Mouse (Mus musculus) erythroblast, adult 5-6 weeks (primary cell): Measurements from ENCODE around the gene Pla2g15. TPM values are rescaled to one million over a fixed set of nuclear protein-coding genes. Genes with fewer than 3 reads are reported as not detected.

Source experiments
- ATAC-seq: replicated peaks from 2 replicates; pipeline ENCODE4 v1.8.0; 2016; ENCODE audit warnings: moderate number of reproducible peaks, mild to moderate bottlenecking, moderate TSS enrichment, inconsistent platforms; ENCODE audit not compliant: poor library complexity, low FRiP score, severe bottlenecking
- total RNA-seq, 2 experiments: library from RNA; stranded (forward) in 1 of 2; stranded (reverse) in 1 of 2; fragments of 150-400 nt in 1 of 2; fragments of 200-764, 138-1000 nt in 1 of 2; gene quantifications; 2 replicates each; pipeline versions ENCODE4 v1.2.3 to v1.2.4; 2015 to 2017; ENCODE audit warnings: low replicate concordance in 2 of 2

Gene Pla2g15
- total RNA-seq, 2 experiments from 2014 or later, result 5.4 to 6.3 TPM

DNA sequence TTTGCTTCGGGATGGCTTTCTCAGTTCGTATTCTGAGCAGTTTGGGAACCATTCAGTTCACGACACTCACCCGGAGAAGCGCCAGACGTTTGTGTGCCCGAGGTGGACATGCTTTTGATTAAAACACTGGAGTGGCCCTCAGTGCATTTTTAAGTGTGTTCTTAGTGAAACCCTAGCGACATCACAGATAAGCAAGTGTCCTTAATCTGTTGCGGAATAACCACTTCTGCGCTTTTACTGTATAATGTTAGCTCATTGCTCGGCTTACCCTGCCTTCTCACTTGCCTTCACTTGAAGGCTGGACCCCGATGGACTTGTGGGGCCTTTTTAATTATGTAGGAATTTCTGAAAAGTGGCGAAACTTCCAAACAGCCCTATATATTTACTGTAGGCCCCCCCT lies 61.2 kb downstream of the Pla2g15 start:
- peak; percentile 24 for ATAC-seq

GRCm38 (mm10) chr8:106213959-106214358 lies 63.8 kb downstream of the Pla2g15 start:
- ATAC-seq, result no peak

Other genes starting within 250 kb of the Pla2g15 start
- gene Pskh1, start 250.0 kb upstream of the Pla2g15 start, total RNA-seq (2015; ENCODE audit: low replicate concordance), result 6.3 TPM in 2 replicates
- gene Pskh1, start 250.0 kb upstream of the Pla2g15 start, total RNA-seq (2017; ENCODE audit: low replicate concordance), result 6.1 and 6.7 TPM in 2 replicates
- not detected in 2 replicates for gene Ctrl, start 216.5 kb upstream of the Pla2g15 start, total RNA-seq (2015; ENCODE audit: low replicate concordance)
- gene Ctrl, start 216.5 kb upstream of the Pla2g15 start, total RNA-seq (2017; ENCODE audit: low replicate concordance), result not detected in 2 replicates
- 22.9 and 51.4 TPM in 2 replicates for gene Psmb10, start 212.0 kb upstream of the Pla2g15 start, total RNA-seq (2015; ENCODE audit: low replicate concordance)
- gene Psmb10, start 212.0 kb upstream of the Pla2g15 start, total RNA-seq (2017; ENCODE audit: low replicate concordance), result 7.2 and 13.2 TPM in 2 replicates
- gene Lcat, start 207.0 kb upstream of the Pla2g15 start, total RNA-seq (2015; ENCODE audit: low replicate concordance), result 1.3 TPM in 1 of 2 replicates, not detected in the other
- not detected in 2 replicates for gene Lcat, start 207.0 kb upstream of the Pla2g15 start, total RNA-seq (2017; ENCODE audit: low replicate concordance)
- 4.0 and 7.9 TPM in 2 replicates for gene Slc12a4, start 184.3 kb upstream of the Pla2g15 start, total RNA-seq (2015; ENCODE audit: low replicate concordance)
- gene Slc12a4, start 184.3 kb upstream of the Pla2g15 start, total RNA-seq (2017; ENCODE audit: low replicate concordance), result 0.68 and 1.4 TPM in 2 replicates
- not detected in 2 replicates for gene Dpep3, start 171.0 kb upstream of the Pla2g15 start, total RNA-seq (2015; ENCODE audit: low replicate concordance)
- gene Dpep3, start 171.0 kb upstream of the Pla2g15 start, total RNA-seq (2017; ENCODE audit: low replicate concordance), result not detected in 2 replicates
- gene Dus2, start 159.1 kb upstream of the Pla2g15 start, total RNA-seq (2015; ENCODE audit: low replicate concordance), result 3.7 and 6.3 TPM in 2 replicates
- gene Dus2, start 159.1 kb upstream of the Pla2g15 start, total RNA-seq (2017; ENCODE audit: low replicate concordance), result 5.9 and 8.9 TPM in 2 replicates
- not detected in 2 replicates for gene Dpep2nb, start 144.4 kb upstream of the Pla2g15 start, total RNA-seq (2015; ENCODE audit: low replicate concordance)
- gene Dpep2nb, start 144.4 kb upstream of the Pla2g15 start, total RNA-seq (2017; ENCODE audit: low replicate concordance), result not detected in 2 replicates
- gene Ddx28, start 138.5 kb upstream of the Pla2g15 start, total RNA-seq (2015; ENCODE audit: low replicate concordance), result 0.77 and 1.3 TPM in 2 replicates
- 1.9 and 6.6 TPM in 2 replicates for gene Ddx28, start 138.5 kb upstream of the Pla2g15 start, total RNA-seq (2017; ENCODE audit: low replicate concordance)
- 52.2 and 56.7 TPM in 2 replicates for gene Nfatc3, start 91.6 kb upstream of the Pla2g15 start, total RNA-seq (2015; ENCODE audit: low replicate concordance)
- gene Nfatc3, start 91.6 kb upstream of the Pla2g15 start, total RNA-seq (2017; ENCODE audit: low replicate concordance), result 24.5 and 32.7 TPM in 2 replicates
- not detected in 2 replicates for gene Esrp2, start 13.4 kb upstream of the Pla2g15 start, total RNA-seq (2015; ENCODE audit: low replicate concordance)
- not detected in 2 replicates for gene Esrp2, start 13.4 kb upstream of the Pla2g15 start, total RNA-seq (2017; ENCODE audit: low replicate concordance)
- 2.5 and 3.8 TPM in 2 replicates for gene Slc7a6, start 18.5 kb downstream of the Pla2g15 start, total RNA-seq (2015; ENCODE audit: low replicate concordance)
- 2.2 and 2.5 TPM in 2 replicates for gene Slc7a6, start 18.5 kb downstream of the Pla2g15 start, total RNA-seq (2017; ENCODE audit: low replicate concordance)
- 3.3 and 23.6 TPM in 2 replicates for gene Slc7a6os, start 60.5 kb downstream of the Pla2g15 start, total RNA-seq (2015; ENCODE audit: low replicate concordance)
- 14.6 and 19.7 TPM in 2 replicates for gene Slc7a6os, start 60.5 kb downstream of the Pla2g15 start, total RNA-seq (2017; ENCODE audit: low replicate concordance)
- 0.77 and 3.1 TPM in 2 replicates for gene Prmt7, start 60.5 kb downstream of the Pla2g15 start, total RNA-seq (2015; ENCODE audit: low replicate concordance)
- 3.2 and 7.5 TPM in 2 replicates for gene Prmt7, start 60.5 kb downstream of the Pla2g15 start, total RNA-seq (2017; ENCODE audit: low replicate concordance)
- gene Smpd3, start 187.6 kb downstream of the Pla2g15 start, total RNA-seq (2015; ENCODE audit: low replicate concordance), result not detected in 2 replicates
- gene Smpd3, start 187.6 kb downstream of the Pla2g15 start, total RNA-seq (2017; ENCODE audit: low replicate concordance), result 0.42 TPM in 1 of 2 replicates, not detected in the other